Mouse (Mus musculus) NIH3T3 (cell line): ENCODE results near the gene Zdhhc4.

Source experiments
- DNase-seq: peaks from one replicate; pipeline ENCODE4 v3.0.0-alpha.2; 2012; ENCODE audit warnings: low read depth

Zdhhc4 gene

GRCm38 (mm10) chr5:143272540-143273330 is 56.3 kb downstream of the Zdhhc4 start:
- DNase-seq, result no peak

GRCm38 (mm10) chr5:143272108-143272507 is 56.9 kb downstream of the Zdhhc4 start:
- no peak for DNase-seq

- peak; percentile 94 for DNase-seq
Measured at GRCm38 (mm10) chr5:143271642-143272041, 57.4 kb downstream of the Zdhhc4 start.

- no peak for DNase-seq
Measured at GRCm38 (mm10) chr5:143270151-143270519, 58.9 kb downstream of the Zdhhc4 start.

- peak; percentile 85 for DNase-seq
Measured at GRCm38 (mm10) chr5:143269363-143270150, 59.5 kb downstream of the Zdhhc4 start, which contains the start of gene Zfp316. Zfp316 (minus strand) TSS chr5:143270022.

GRCm38 (mm10) chr5:143268985-143269362 is 60.1 kb downstream of the Zdhhc4 start:
- no peak for DNase-seq

- no peak for DNase-seq
Measured at GRCm38 (mm10) chr5:143266794-143267193, 62.3 kb downstream of the Zdhhc4 start.
